Mouse (Mus musculus) heart, adult 2 months (tissue): ENCODE measurements around the gene Krt76.

Experiments
- CTCF ChIP-seq: fragments of 200-600 bp; IDR thresholded peaks from 2 replicates; pipeline ENCODE4 v1.8.1; 2022; ENCODE audit warnings: antibody characterized with exemption, mild to moderate bottlenecking, moderate library complexity
- EP300 ChIP-seq: fragments of 200-500 bp; IDR thresholded peaks from 2 replicates; pipeline ENCODE4 v1.6.1; 2011; ENCODE audit warnings: low read depth, low read length, control low read depth; ENCODE audit not compliant: insufficient read depth

DNA sequence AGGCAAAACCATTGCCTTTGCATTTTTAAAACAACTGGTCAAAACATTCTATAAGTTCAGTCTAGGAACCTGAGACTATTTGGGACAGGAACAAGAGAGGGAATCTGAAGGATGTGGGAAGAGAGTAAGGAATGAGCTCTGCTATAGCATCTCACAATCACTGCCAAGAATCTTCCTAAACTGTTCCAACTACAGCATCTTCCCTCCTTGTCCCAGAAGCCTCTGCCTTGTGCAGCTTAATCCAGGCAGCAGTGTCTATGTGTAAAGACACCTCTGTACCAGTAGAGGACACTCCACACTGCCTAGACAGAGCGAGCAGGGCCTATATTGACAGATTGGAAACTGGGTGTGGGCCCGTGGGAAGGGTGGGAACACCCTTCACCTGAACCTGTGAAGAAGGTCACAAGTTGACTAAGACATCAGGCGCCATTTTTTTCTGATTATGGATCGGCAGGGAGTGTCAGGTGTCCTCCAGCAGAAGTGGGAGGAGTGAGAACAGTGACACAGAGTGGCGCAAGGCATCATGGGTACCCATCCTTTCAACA, 57.9 kb downstream of the Krt76 start:
- TF ChIP-seq EP300 (no peak), CTCF (no peak)
